Mouse (Mus musculus) activated CD4-positive, CD25-positive, alpha-beta regulatory T cell (primary cell): ENCODE data around the gene Mr1. TPM values are rescaled to one million over a fixed set of nuclear protein-coding genes. Genes with fewer than 3 reads are reported as not detected.

ENCODE experiments used
- polyA plus RNA-seq, 2 experiments: library from polyadenylated mRNA; unstranded; fragments of 100-300 nt; shearing (Covaris generic); gene quantifications; one replicate each; pipeline ENCODE4 v1.2.1; 2017

Mr1 gene
- 10 to 100 TPM; 13.1 to 14.9 TPM for polyA plus RNA-seq

DNA sequence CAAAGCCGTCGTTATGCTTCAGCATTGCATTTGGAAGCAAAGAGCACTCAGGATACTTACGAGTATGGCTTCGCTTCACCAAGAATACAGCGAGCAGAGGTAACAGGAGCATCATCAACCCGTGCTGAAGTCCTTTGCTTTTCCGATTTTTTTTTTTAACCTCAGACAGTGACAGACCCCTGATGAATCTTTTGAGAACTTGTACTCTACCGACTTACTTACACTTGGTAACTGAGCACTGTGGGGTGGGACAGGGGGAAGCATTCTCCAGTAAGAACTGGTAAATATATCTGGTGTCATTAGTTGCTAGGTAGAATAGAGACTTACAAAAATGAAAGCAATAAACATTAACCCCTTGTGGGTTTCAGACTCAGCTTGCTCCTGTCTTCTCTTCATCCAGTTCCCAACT is at the start of gene Mr1:
Gene Mr1, minus strand, starts transcription at position 243 of the 409 bp plus-strand sequence.

DNA sequence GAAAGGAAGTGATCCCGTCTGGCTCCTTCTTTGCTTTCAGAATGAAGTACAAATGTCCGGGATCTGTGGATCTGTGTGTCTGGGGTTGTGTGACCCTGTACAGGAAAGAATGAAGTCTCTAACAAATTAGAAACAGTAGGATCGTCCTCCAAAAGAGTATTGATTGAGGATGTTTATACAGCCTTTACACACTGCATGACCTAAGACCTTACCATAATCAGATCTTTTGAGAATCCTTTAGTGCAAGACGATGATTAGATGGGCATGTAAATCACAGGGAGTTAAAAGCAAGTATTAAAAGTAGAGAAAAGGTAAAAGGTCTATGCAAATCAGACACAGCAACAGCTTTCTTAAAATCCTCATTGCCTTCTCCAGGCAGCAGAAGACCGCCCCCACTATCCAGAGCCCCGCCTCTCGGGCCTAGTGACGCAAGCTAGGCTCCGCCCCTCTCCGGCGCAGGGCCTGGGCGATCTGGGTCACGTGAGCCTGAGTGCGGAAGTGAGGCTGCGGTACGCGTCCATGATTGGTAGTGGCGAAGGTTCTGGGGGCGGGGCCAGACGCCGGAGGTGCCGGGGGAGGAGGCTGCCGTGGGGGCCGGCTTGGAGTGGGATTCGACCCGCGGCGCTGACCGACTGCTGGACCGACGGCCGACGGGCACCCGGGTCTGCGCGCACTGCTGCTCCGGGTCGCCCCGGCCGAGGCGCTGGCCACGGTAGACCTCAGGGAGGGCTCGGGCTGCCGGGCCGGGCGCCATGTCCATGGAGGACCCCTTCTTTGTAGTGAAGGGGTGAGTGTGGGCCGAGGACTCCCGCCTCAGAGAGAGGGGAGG is 11.7 kb upstream of the Mr1 start, which contains the start of gene Stx6:
Gene Stx6, plus strand, starts transcription at position 575 of the 829 bp plus-strand sequence.

DNA sequence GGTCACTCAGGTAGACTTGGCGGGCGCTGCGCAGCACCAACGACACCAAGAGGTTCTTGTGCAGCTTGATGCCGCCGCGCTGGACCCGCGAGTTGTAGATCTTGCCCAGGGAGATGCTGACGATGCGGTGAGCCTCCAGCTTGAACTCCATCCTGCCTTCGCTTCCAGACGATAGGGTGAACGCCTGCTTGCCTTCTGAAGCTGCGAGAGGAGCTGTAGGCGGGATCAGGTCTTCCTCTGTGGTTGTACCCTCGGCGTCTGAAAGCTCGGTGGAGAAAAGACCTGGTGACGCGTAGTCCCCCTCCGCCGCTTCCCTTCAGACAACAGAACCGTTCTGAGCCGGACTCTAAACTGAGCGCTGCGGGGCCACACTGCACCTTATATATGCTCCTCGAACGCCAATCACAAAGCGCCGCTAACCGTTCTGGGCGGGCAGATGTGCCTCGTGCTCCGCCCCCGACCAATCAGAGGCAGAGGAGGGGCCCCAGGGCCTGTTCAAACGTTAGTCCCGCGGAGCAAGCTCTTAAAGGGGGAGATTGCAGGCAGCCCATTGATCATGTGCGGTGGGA is 47.2 kb downstream of the Mr1 start, which contains the start of gene Ier5:
Gene Ier5, minus strand, starts transcription at position 357 of the 569 bp plus-strand sequence.

Other genes starting within 250 kb of the Mr1 start
- 100 to 1,000 TPM in 1 of 2 experiments, 10 to 100 TPM in 1; 88.1 to 120 TPM for gene Ier5, start 47.2 kb downstream of the Mr1 start, polyA plus RNA-seq
- 100 to 1,000 TPM; 122 to 135 TPM for gene Stx6, start 11.9 kb upstream of the Mr1 start, polyA plus RNA-seq
- gene BC034090, start 97.6 kb upstream of the Mr1 start, polyA plus RNA-seq: 1 to 10 TPM in 1 of 2 experiments, under 1 TPM in 1; 0.43 to 1.2 TPM